Mouse (Mus musculus): ENCODE measurements around the gene 1700088E04Rik. TPM values are rescaled to one million over a fixed set of nuclear protein-coding genes. Genes with fewer than 3 reads are reported as not detected.

1700088E04Rik gene
- polyA plus RNA-seq, 2 experiments = 4.7 to 7.1 TPM

DNA sequence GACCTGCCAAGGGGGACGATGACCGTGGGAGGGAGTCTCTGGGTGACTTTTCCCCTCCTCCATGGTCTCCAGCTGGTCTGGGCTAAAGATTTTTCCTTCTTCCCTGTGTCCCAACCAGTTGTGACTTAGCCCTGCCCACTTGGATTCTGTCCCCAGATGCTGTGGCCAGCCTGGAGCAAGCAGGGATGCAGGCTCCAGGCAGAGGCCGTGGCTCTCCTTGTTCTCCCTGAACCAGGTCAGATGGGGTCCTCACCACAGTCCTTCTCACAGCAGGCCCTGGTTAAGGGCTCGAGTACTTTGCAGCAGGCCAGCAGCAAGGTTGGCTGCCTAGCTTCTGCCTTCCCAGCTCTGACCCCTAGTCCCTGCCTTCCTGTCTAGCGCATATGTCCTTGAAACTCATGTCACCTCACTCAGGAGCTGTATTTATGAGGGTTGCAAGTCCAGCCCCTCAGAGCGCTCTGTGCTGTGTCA is 7.8 kb downstream of the 1700088E04Rik start:
- DNase-seq (ENCODE audit: low spot score) (no peak), ATAC-seq (ENCODE audit: low FRiP score, low read depth) (no peak)
- Histone ChIP-seq H3K36me3 (ENCODE audit: control insufficient read depth, insufficient read depth, low read length) (peaks cover 58% of the 10 kb centered on the region), H3K9me3 (ENCODE audit: control insufficient read depth, low read length) (no peaks in the 10 kb centered on the region), H3K4me1 (ENCODE audit: control insufficient read depth, insufficient read depth, low read length) (peaks cover 13% of the 10 kb centered on the region), H3K27me3 (ENCODE audit: control insufficient read depth, insufficient read depth, low read length) (no peaks in the 10 kb centered on the region), H3K4me3 (replicated peaks; ENCODE audit: low read length) (no peak overlapping the region), H3K9ac (ENCODE audit: low read depth, low read length, severe bottlenecking) (no peak overlapping the region), H3K4me2 (replicated peaks; ENCODE audit: low read depth, low read length, severe bottlenecking) (no peak overlapping the region), H3K27ac (replicated peaks; ENCODE audit: low read depth, low read length) (no peak overlapping the region)
- 78% methylated on average over 5 of the region's 6 CpGs for WGBS
- TF ChIP-seq POLR2A (IDR thresholded peaks at IDR 0.05; ENCODE audit: borderline replicate concordance, extremely low read depth, insufficient read depth, insufficient read length) = no peak

DNA sequence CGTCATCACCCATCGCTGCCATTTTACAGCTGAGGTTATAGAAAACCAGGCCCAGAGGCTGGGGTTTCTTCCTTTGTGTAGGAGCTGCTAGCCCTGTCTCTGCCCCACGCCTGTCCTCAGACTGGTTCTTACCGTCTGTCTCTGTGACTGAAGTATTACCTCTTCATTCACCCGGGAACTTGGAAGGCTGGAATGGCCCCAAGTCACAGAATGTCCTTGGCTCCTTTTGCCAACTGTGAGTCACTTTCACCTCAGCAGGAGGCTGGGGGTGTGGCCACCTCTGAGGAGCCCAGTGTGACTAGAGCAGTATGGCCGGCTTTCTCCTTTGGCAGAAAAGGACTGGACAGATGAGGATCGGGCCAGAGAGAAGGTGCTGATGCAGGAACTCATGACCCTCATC is 9.6 kb downstream of the 1700088E04Rik start:
- Histone ChIP-seq H3K27ac (replicated peaks; ENCODE audit: low read depth, low read length) (no peak overlapping the region), H3K9ac (ENCODE audit: low read depth, low read length, severe bottlenecking) (no peak overlapping the region), H3K4me1 (ENCODE audit: control insufficient read depth, insufficient read depth, low read length) (peaks cover 13% of the 10 kb centered on the region), H3K27me3 (ENCODE audit: control insufficient read depth, insufficient read depth, low read length) (no peaks in the 10 kb centered on the region), H3K36me3 (ENCODE audit: control insufficient read depth, insufficient read depth, low read length) (peaks cover 75% of the 10 kb centered on the region), H3K4me2 (replicated peaks; ENCODE audit: low read depth, low read length, severe bottlenecking) (no peak overlapping the region), H3K4me3 (replicated peaks; ENCODE audit: low read length) (no peak overlapping the region), H3K9me3 (ENCODE audit: control insufficient read depth, low read length) (no peaks in the 10 kb centered on the region)
- no peak for ATAC-seq (ENCODE audit: low FRiP score, low read depth)
- TF ChIP-seq POLR2A (IDR thresholded peaks at IDR 0.05; ENCODE audit: borderline replicate concordance, extremely low read depth, insufficient read depth, insufficient read length) = no peak
- 68% methylated on average over 7 of the region's 7 CpGs for WGBS
- DNase-seq (ENCODE audit: low spot score) = no peak

DNA sequence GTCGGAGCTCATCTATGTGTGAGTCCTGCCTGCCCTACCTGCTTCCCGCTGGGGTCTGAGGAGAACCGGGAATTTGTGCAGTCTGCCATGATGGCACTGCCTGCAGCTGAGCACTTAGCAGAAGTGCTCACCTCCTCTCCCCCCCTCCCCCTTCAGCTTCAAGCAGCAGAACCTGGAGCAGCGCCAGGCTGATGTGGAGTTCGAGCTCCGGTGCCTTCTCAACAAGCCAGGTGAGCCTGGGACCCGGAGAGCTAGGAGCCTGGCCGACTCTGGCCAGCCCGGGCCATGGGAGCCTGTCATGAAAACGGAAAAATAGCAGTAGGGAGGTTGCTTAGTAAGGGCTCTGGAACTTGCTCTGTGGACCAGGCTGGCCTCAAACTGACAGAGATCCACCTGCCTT is 10.3 kb downstream of the 1700088E04Rik start:
- 77% methylated on average over 10 of the region's 10 CpGs for WGBS
- TF ChIP-seq POLR2A (IDR thresholded peaks at IDR 0.05; ENCODE audit: borderline replicate concordance, extremely low read depth, insufficient read depth, insufficient read length) = no peak
- no peak for ATAC-seq (ENCODE audit: low FRiP score, low read depth)
- H3K27ac ChIP-seq (replicated peaks; ENCODE audit: low read depth, low read length) = no peak overlapping the region
- peaks cover 8% of the 10 kb centered on the region for H3K4me1 ChIP-seq (ENCODE audit: control insufficient read depth, insufficient read depth, low read length)
- no peak for DNase-seq (ENCODE audit: low spot score)
- no peak overlapping the region for H3K4me3 ChIP-seq (replicated peaks; ENCODE audit: low read length)
- no peaks in the 10 kb centered on the region for H3K27me3 ChIP-seq (ENCODE audit: control insufficient read depth, insufficient read depth, low read length)
- no peak overlapping the region for H3K9ac ChIP-seq (ENCODE audit: low read depth, low read length, severe bottlenecking)
- no peaks in the 10 kb centered on the region for H3K9me3 ChIP-seq (ENCODE audit: control insufficient read depth, low read length)
- peaks cover 81% of the 10 kb centered on the region for H3K36me3 ChIP-seq (ENCODE audit: control insufficient read depth, insufficient read depth, low read length)
- no peak overlapping the region for H3K4me2 ChIP-seq (replicated peaks; ENCODE audit: low read depth, low read length, severe bottlenecking)

DNA sequence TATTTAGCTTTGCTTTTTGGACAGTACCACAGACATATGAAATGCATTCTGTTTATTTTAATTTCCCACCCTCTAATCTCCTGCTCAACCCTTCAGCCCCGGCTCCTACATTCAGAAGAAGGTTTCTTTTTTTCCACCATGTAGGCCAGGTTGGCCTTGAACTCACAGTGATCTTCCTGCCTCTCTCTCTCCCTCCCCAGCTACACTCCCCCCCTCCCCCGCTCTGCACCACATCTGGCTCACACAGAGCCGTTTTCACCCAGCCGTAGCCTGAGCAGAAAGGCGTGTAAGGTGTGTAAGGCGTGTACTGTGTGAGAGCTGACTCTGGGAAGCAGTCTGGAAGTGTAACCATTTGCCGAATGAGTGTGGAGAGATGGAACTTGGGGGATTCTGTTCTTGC is 11.7 kb downstream of the 1700088E04Rik start:
- TF ChIP-seq POLR2A (IDR thresholded peaks at IDR 0.05; ENCODE audit: borderline replicate concordance, extremely low read depth, insufficient read depth, insufficient read length) = no peak
- H3K4me3 ChIP-seq (replicated peaks; ENCODE audit: low read length) = no peak overlapping the region
- DNase-seq (ENCODE audit: low spot score) = no peak
- no peaks in the 10 kb centered on the region for H3K9me3 ChIP-seq (ENCODE audit: control insufficient read depth, low read length)
- ATAC-seq (ENCODE audit: low FRiP score, low read depth) = no peak
- no peak overlapping the region for H3K9ac ChIP-seq (ENCODE audit: low read depth, low read length, severe bottlenecking)
- no peaks in the 10 kb centered on the region for H3K4me1 ChIP-seq (ENCODE audit: control insufficient read depth, insufficient read depth, low read length)
- H3K4me2 ChIP-seq (replicated peaks; ENCODE audit: low read depth, low read length, severe bottlenecking) = no peak overlapping the region
- no peak overlapping the region for H3K27ac ChIP-seq (replicated peaks; ENCODE audit: low read depth, low read length)
- H3K36me3 ChIP-seq (ENCODE audit: control insufficient read depth, insufficient read depth, low read length) = peaks cover 92% of the 10 kb centered on the region
- WGBS = 76% methylated on average over 7 of the region's 7 CpGs
- H3K27me3 ChIP-seq (ENCODE audit: control insufficient read depth, insufficient read depth, low read length) = no peaks in the 10 kb centered on the region

DNA sequence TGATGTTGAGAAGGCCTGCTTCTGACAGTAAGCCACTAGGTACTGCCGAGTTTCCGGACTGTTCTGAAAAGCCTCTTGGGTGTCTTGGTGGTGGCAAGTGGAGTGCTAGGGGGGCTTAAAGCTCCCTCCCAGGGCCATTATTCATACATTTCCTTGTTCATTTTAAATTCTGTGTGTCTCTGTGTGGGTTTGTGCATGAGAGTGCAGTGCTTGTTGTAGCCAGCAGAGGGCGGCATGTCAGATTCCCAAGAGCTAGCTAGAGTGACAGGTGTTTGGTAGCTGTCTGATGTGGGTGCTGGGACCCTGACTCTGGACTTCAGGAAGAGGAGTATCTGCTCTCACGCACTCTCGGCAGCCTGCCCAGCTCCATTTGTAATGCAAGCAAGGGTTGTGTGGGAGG is 12.8 kb downstream of the 1700088E04Rik start:
- H3K4me2 ChIP-seq (replicated peaks; ENCODE audit: low read depth, low read length, severe bottlenecking) = no peak overlapping the region
- ATAC-seq (ENCODE audit: low FRiP score, low read depth) (no peak), DNase-seq (ENCODE audit: low spot score) (no peak)
- peaks cover 92% of the 10 kb centered on the region for H3K36me3 ChIP-seq (ENCODE audit: control insufficient read depth, insufficient read depth, low read length)
- no peak overlapping the region for H3K4me3 ChIP-seq (replicated peaks; ENCODE audit: low read length)
- no peaks in the 10 kb centered on the region for H3K9me3 ChIP-seq (ENCODE audit: control insufficient read depth, low read length)
- H3K4me1 ChIP-seq (ENCODE audit: control insufficient read depth, insufficient read depth, low read length) = no peaks in the 10 kb centered on the region
- no peaks in the 10 kb centered on the region for H3K27me3 ChIP-seq (ENCODE audit: control insufficient read depth, insufficient read depth, low read length)
- H3K9ac ChIP-seq (ENCODE audit: low read depth, low read length, severe bottlenecking) = no peak overlapping the region
- TF ChIP-seq POLR2A (IDR thresholded peaks at IDR 0.05; ENCODE audit: borderline replicate concordance, extremely low read depth, insufficient read depth, insufficient read length) = no peak
- H3K27ac ChIP-seq (replicated peaks; ENCODE audit: low read depth, low read length) = no peak overlapping the region
- 98% methylated on average over 5 of the region's 5 CpGs for WGBS

DNA sequence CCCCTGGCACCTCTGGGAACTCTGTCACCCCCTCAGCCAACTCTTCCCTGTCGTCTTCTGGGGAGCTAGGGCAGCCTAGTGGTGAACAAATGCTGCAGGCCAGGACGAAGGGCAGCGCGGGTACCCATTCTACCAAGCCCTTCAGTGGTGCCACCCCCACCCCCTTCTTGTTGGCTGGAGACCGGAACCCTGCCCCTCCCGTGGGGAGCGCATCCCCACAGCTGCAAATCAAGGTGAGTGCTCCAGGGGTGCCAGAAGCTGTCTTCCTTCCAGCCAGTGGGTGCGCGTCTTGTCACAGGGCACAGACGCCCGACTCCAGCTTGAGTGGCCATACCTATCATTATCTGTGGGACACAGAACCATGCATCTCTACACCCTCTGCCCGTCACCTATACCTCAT is 14.0 kb downstream of the 1700088E04Rik start:
- 95% methylated on average over 12 of the region's 12 CpGs for WGBS
- DNase-seq (ENCODE audit: low spot score) (no peak), ATAC-seq (ENCODE audit: low FRiP score, low read depth) (no peak)
- Histone ChIP-seq H3K4me1 (ENCODE audit: control insufficient read depth, insufficient read depth, low read length) (no peaks in the 10 kb centered on the region), H3K9me3 (ENCODE audit: control insufficient read depth, low read length) (no peaks in the 10 kb centered on the region), H3K27me3 (ENCODE audit: control insufficient read depth, insufficient read depth, low read length) (no peaks in the 10 kb centered on the region), H3K9ac (ENCODE audit: low read depth, low read length, severe bottlenecking) (no peak overlapping the region), H3K27ac (replicated peaks; ENCODE audit: low read depth, low read length) (no peak overlapping the region), H3K4me3 (replicated peaks; ENCODE audit: low read length) (no peak overlapping the region), H3K4me2 (replicated peaks; ENCODE audit: low read depth, low read length, severe bottlenecking) (no peak overlapping the region), H3K36me3 (ENCODE audit: control insufficient read depth, insufficient read depth, low read length) (peaks cover 93% of the 10 kb centered on the region)
- no peak for TF ChIP-seq POLR2A (IDR thresholded peaks at IDR 0.05; ENCODE audit: borderline replicate concordance, extremely low read depth, insufficient read depth, insufficient read length)

All from limb, embryonic 14.5 days (tissue).